Mouse (Mus musculus): Measurements from ENCODE around the gene Adgrl2. TPM values are rescaled to one million over a fixed set of nuclear protein-coding genes. Genes with fewer than 3 reads are reported as not detected.

Gene Adgrl2
- total RNA-seq (2015; ENCODE audit: low replicate concordance) (0.58 and 1.3 TPM in 2 replicates), total RNA-seq (2017; ENCODE audit: low replicate concordance) (0.84 and 2.0 TPM in 2 replicates)

DNA sequence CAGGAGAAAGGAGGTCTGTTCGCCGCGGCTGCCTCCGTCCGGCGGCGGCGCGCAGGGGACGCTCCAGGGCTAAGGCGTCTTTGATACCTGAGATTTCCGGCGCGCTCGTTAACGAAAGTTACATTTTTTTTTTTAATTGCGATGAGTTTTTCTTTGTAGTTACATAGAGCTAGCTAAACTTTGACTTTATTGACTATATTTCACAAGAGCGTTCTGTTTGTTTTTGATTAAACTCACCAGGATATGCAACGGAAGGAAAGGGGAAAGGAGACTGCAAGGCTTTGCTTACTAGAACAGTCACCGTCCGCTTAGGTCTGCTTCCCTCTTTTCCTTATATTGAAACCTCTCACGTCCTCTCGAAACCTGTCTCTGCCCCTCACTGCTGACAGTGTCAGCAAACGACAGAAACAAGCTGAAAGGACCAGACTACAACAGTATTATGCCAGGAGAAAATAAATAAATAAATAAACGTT, at the start of gene Adgrl2:
Gene Adgrl2 (minus strand): TSS at position 25 of the 473 bp plus-strand sequence.
- no peak for ATAC-seq (replicated peaks; ENCODE audit: low FRiP score, poor library complexity, severe bottlenecking)

GRCm38 (mm10) chr3:149038771-149039170, 48.4 kb upstream of the Adgrl2 start:
- ATAC-seq (replicated peaks; ENCODE audit: low FRiP score, poor library complexity, severe bottlenecking): no peak

- no peak for ATAC-seq (replicated peaks; ENCODE audit: low FRiP score, poor library complexity, severe bottlenecking)
Measured at GRCm38 (mm10) chr3:149019925-149020324, 29.6 kb upstream of the Adgrl2 start.

DNA sequence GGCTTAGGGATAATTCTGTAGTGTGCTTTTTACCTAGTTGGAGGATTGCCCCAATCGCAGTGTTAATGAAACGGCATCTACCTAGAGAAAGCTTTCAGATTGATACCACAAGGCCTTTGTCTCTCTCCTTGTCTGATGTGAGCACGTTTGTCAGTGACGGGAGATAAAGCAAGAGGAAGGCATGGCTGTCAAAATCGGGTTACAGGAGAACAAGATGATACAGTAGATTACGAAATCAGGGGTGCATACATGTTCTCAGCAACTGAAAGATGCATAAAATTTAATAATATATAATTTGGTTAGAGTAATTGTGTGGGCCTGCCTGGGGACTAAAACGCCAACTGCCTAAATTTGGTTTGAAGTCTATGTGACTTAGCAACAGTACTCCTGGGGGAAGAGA, 19.0 kb upstream of the Adgrl2 start:
- ATAC-seq (replicated peaks; ENCODE audit: low FRiP score, poor library complexity, severe bottlenecking): no peak

DNA sequence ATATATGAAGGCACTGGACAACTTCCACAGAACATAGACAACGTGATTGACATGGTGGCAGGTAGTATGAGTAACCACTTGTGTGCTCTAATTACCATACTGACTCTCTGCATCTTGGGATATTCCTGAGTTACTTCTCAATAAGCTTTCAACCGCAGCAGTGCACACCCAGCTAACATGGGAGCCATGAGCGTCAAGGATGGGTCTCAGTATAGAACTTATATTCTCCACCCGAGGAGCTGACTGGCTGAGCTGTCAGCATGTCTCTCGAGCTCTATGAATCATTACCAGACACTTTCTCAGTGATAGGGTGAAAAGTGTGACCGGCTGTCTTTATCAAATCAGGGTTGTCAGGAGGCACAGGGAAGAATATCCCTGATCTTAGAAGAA, 18.3 kb upstream of the Adgrl2 start:
- no peak for ATAC-seq (replicated peaks; ENCODE audit: low FRiP score, poor library complexity, severe bottlenecking)

DNA sequence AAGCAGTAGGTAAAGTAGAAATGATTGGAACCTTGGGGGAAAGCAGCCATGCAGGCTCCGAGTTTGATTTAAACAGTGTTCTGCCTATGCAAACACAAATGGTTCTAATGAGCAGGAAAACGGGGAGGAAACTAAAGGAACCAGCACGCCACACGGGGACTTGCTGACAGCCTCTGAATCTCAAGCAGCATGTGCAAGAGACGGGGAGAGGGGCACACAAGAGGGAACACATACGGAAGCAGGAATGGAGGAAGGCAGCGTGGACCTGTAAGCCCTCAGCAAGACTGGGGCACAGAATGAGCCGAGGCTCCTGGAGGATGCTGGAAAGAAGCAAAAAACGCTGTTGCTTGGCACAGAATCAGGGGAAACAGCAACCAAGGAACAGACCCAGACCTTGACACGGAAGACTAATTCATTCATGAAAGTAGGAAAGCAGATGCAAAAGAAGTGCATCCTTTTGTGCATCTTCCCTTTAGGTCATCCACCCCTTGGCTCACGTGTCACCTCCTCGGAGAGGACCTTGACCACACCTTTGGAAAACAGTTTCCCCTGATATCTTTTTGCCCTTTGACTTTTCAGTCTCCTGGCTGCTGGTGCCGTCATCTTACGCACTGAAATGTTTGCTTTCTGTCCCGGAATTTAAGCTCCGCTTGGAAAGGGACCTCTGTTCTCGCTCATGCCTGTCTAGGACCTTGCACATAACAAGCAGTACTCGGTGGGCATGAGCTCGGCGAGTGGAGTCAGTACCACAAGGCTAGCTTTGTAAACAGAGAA, 17.7 kb upstream of the Adgrl2 start:
- no peak for ATAC-seq (replicated peaks; ENCODE audit: low FRiP score, poor library complexity, severe bottlenecking)

- ATAC-seq (replicated peaks; ENCODE audit: low FRiP score, poor library complexity, severe bottlenecking): no peak
Measured at GRCm38 (mm10) chr3:149001364-149001763, 11.0 kb upstream of the Adgrl2 start.

DNA sequence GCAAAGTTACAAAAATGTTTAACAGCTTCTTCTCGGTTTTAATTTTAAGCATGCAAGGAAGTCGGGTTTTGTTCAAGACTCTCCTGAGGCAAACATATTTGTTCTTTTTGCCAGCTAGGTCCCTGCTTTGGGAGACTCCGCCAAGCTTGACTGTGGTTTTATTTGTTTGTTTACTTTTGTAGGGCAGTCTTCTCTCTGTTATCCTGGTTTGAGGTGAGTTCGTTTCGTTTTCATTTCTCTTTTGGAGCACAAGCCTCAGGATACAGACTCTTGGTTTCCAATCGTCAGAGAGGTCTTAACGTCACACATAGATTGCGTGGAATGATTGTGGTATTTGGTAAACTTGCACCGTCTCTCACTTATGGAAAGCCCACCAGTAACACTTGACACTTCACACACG, 8.3 kb upstream of the Adgrl2 start:
- ATAC-seq (replicated peaks; ENCODE audit: low FRiP score, poor library complexity, severe bottlenecking): no peak

DNA sequence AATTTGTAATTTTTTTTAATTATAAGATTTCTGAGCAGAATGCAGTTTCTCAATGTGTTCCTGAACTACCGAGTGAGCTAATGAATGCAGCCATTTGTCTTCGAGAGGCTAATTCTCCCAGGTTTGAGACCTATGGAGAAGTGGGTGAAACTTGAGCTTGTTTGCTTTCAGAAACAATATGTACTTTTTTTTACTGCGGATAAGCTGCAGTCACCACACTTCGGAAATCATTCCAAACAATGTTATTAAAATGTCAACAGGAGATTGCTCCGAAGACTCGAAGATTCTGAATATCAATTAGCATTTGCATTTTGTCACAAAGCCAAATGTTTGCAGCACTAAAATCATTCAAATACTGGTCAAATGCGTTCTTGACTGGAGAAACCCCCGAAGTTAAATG, 701 bp upstream of the Adgrl2 start:
- ATAC-seq (replicated peaks; ENCODE audit: low FRiP score, poor library complexity, severe bottlenecking): no peak

DNA sequence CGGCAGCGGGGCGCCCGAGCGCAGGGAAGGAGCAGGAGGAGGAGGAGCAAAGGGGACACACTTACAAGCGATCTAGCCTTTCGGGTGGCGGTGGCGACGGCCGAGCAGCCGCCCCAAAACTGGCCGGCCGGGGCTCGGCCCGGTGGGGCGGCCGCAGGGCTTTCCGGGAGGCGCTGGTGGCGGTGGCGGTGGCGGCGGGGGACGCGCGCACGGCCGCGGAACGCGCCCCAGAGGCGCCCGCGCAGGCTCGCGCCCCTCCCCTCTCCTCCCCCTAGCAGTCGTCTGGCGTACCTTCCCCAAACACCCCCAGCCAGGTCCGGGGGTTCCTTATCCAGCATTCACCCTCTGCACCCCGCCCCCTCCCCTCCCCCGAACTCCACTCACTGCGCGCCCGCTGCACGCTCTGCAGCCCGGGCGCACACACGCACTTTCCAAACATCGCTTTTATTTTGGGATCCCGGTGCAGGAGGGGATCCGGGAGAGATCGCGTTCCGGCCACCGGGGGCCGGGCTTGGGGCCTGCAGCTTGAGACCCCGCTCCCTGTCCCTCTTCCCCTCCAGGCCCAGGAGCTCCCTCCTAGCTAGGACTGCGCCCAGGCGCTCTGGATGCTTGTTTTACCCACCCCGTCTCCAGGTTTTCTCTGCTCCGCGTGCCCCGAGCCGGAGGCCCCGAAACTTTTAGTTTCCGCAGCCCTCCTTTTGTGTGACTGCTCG, 381 bp downstream of the Adgrl2 start:
- no peak for ATAC-seq (replicated peaks; ENCODE audit: low FRiP score, poor library complexity, severe bottlenecking)

- no peak for ATAC-seq (replicated peaks; ENCODE audit: low FRiP score, poor library complexity, severe bottlenecking)
Measured at GRCm38 (mm10) chr3:148988996-148989817, 1.1 kb downstream of the Adgrl2 start.

DNA sequence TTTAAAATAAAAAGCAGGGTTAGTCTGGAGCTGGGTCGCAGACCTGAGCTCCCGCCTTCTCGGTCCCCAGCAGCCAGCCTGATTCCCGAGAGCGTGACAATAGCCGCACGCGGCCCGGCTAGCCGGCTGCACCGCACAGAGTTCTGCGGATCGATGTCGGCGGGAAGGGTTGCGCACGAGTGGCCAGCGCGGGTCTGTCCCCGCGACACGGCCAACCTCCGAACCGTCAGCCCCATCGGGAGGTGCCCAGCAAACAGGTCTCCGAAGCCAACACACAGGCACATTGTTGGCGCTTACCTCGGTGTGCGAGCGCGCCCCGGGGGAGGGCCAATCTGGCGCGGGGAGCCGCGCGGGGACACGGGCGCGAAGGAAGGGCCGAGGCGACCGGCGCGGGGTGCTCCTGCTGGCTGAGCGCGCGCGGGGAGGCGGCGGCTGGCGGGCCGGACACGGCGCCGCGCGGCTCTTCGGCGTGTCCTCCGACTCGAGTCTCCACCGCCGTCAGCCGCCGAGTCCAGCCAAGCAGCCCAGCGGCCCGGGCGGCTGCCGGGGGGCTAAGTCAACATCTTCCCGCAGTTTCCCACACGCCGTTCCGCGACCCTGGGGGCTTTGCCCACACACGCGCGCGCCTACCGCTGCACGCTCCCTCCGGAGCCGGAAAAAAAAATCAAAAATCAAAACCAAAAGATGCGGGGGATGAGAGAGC, 1.9 kb downstream of the Adgrl2 start:
- ATAC-seq (replicated peaks; ENCODE audit: low FRiP score, poor library complexity, severe bottlenecking): no peak

GRCm38 (mm10) chr3:148987591-148988292, 2.6 kb downstream of the Adgrl2 start:
- ATAC-seq (replicated peaks; ENCODE audit: low FRiP score, poor library complexity, severe bottlenecking): peak; percentile 57; the same call in 1 of the 2 replicates

DNA sequence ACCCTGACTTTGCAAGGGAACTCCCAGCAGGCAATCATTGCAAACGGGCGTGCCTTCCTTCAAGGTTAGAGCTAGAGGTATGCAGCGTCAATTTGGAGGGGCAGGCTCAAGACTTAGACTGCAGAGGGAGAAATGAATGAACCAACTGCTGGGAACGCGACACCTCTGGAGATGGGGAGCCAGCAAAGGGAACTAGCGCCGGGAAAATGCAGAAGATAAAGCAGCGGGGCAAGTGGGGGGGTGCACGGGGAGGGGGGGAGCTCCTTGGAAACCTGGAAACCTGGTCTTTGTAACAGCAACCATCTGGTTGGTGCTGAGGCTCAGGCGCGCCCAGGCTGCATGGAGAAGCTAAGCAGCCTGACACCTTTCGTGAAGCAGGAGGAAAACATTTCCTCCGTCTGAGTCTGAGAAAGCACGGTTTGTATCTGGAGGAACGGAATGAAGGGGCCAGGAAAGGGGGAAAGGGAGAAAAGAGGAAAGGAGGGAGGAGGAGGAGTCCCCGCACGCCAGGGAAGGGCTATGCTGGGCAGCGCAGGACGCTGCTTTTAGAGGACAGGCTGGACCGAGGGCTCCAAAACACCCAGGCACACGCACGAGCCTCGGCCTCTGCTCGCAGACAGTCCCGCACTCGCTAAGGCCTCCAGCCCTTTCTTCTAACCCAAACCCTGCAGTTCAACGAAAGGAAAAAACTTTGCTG, 3.3 kb downstream of the Adgrl2 start:
- no peak for ATAC-seq (replicated peaks; ENCODE audit: low FRiP score, poor library complexity, severe bottlenecking)

DNA sequence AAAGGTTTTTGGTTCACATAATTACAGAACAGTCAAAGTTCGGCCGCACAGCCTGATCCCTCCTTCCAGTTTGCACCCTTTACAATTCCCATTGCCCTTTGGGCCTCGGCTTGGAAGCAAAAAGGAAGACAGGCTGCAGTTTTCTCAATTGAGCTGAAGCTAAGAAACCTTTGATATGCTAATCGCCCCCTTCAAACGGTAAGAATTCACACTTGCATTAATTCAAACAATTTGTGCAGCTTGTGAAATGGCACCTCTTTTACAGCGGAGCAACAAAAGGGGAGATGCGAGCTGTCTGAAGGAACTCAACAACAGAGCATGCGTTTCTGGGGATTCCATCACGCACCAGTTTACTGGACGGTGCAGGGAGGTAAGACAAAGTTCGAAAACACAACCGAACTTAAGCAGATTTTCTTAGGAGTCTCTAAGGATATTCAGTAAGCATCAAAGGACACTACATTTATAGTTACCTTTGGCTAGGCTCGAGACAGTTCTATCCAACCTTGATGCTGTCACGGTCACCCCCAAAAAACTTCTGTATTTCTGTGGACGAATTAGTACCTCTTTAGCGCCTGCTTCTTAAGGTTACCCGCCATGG, 4.0 kb downstream of the Adgrl2 start:
- no peak for ATAC-seq (replicated peaks; ENCODE audit: low FRiP score, poor library complexity, severe bottlenecking)

GRCm38 (mm10) chr3:148984326-148984725, 6.0 kb downstream of the Adgrl2 start:
- ATAC-seq (replicated peaks; ENCODE audit: low FRiP score, poor library complexity, severe bottlenecking): no peak

- no peak for ATAC-seq (replicated peaks; ENCODE audit: low FRiP score, poor library complexity, severe bottlenecking)
Measured at GRCm38 (mm10) chr3:148982370-148982769, 8.0 kb downstream of the Adgrl2 start.

GRCm38 (mm10) chr3:148981776-148982175, 8.6 kb downstream of the Adgrl2 start:
- no peak for ATAC-seq (replicated peaks; ENCODE audit: low FRiP score, poor library complexity, severe bottlenecking)

Measured in erythroblast, adult 5-6 weeks (primary cell).